ENCODE assay signal across 24 mouse cellular contexts in genomic region chr16:85966251-85966650, GRCm38 (mm10).
DNase-seq lines count a peak whose midpoint lies in the region; ATAC-seq and TF ChIP-seq lines count a peak whose summit lies in the region.
"Had no signal": no experiment of that assay in that cellular context is flagged by ENCODE, and none has a peak within 500 bp of the region (broad histone marks: within the 10 kb centered on the region; RNA-seq: fewer than 3 reads in every experiment).

No protein-coding gene starts in this region.

- TF ChIP-seq CTCF in Patski (IDR thresholded peaks at IDR 0.05) = no peak

- CTCF ChIA-PET in Patski (lab: Charles Lee) = interaction anchor here (0.8 to 1.6 kb wide), 3 partner anchors 9 to 160 kb away, joined by 3 to 4 read pairs (median 3); no protein-coding TSS in a partner anchor

- H3K4me2 ChIP-seq in embryonic facial prominence, embryonic 14.5 days (ENCODE audit: low read depth, low read length) = no peak overlapping the region
- H3K4me2 ChIP-seq: embryonic facial prominence, embryonic 12.5 days; forebrain, embryonic 13.5 days; heart, embryonic 13.5 days; hindbrain, embryonic 12.5 days; hindbrain, embryonic 15.5 days had no signal

- ATAC-seq in embryonic facial prominence, embryonic 14.5 days (ENCODE audit: low read depth) = 0 out of 2 replicates have a peak, but pooled peaks have one; percentile 24
- peak; percentile 91 for ATAC-seq in Patski
- ATAC-seq: forebrain, embryonic 13.5 days; forebrain, embryonic 16.5 days; intestine, postnatal 0 days had no signal

- WGBS in embryonic facial prominence, embryonic 14.5 days = 69% methylated on average over 4 of the region's 4 CpGs
- WGBS in embryonic facial prominence, embryonic 10.5 days = 69% methylated on average over 4 of the region's 4 CpGs

- H3K36me3 ChIP-seq in embryonic facial prominence, embryonic 14.5 days (ENCODE audit: control insufficient read depth, insufficient read depth, low read length) = no peaks in the 10 kb centered on the region
- H3K36me3 ChIP-seq in embryonic facial prominence, embryonic 10.5 days (replicated peaks) = no peaks in the 10 kb centered on the region
- H3K36me3 ChIP-seq: embryonic facial prominence, embryonic 12.5 days; forebrain, embryonic 10.5 days; heart, embryonic 10.5 days; heart, embryonic 13.5 days; hindbrain, embryonic 12.5 days; hindbrain, embryonic 15.5 days had no signal

- H3K9me3 ChIP-seq in embryonic facial prominence, embryonic 14.5 days (ENCODE audit: control insufficient read depth, low read length) = no peaks in the 10 kb centered on the region
- no peaks in the 10 kb centered on the region for H3K9me3 ChIP-seq in embryonic facial prominence, embryonic 10.5 days
- H3K9me3 ChIP-seq: embryonic facial prominence, embryonic 12.5 days; forebrain, embryonic 10.5 days; forebrain, embryonic 13.5 days; heart, embryonic 10.5 days; heart, embryonic 13.5 days; hindbrain, embryonic 12.5 days; hindbrain, embryonic 15.5 days had no signal

- in situ Hi-C loops in Patski (cut with MboI; ENCODE audit: low pct_unique_long_range_greater_than_20kb) = no loop called here

- POLR2A ChIA-PET in Patski (lab: Charles Lee) = interaction anchor here (0.6 kb wide), 1 partner anchor 181 kb away, joined by 3 read pairs; no protein-coding TSS in a partner anchor

- H3K4me1 ChIP-seq in embryonic facial prominence, embryonic 14.5 days (ENCODE audit: control insufficient read depth, insufficient read depth, low read length) = peaks cover 24% of the 10 kb centered on the region
- H3K4me1 ChIP-seq in embryonic facial prominence, embryonic 10.5 days = peaks cover 23% of the 10 kb centered on the region
- H3K4me1 ChIP-seq: hindbrain, embryonic 15.5 days had no signal

- H3K27me3 ChIP-seq in embryonic facial prominence, embryonic 14.5 days (replicated peaks; ENCODE audit: control insufficient read depth, insufficient read depth, low read length) = no peaks in the 10 kb centered on the region; the same call in 1 of the 2 replicates
- H3K27me3 ChIP-seq in embryonic facial prominence, embryonic 10.5 days (replicated peaks; ENCODE audit: low read depth, poor library complexity, severe bottlenecking) = no peaks in the 10 kb centered on the region
- H3K27me3 ChIP-seq in Patski = no peaks in the 10 kb centered on the region
- H3K27me3 ChIP-seq: embryonic facial prominence, embryonic 12.5 days; heart, embryonic 13.5 days; hindbrain, embryonic 12.5 days; hindbrain, embryonic 15.5 days had no signal

- H3K4me3 ChIP-seq in embryonic facial prominence, embryonic 14.5 days (ENCODE audit: low read depth, low read length) = no peak overlapping the region
- no peak overlapping the region for H3K4me3 ChIP-seq in embryonic facial prominence, embryonic 10.5 days
- H3K4me3 ChIP-seq: embryonic facial prominence, embryonic 12.5 days; forebrain, embryonic 10.5 days; forebrain, embryonic 13.5 days; heart, adult 2 months; heart, embryonic 10.5 days; heart, embryonic 13.5 days; hindbrain, embryonic 12.5 days; hindbrain, embryonic 15.5 days had no signal

- H3K27ac ChIP-seq in embryonic facial prominence, embryonic 14.5 days (replicated peaks; ENCODE audit: low read depth, low read length) = no peak overlapping the region
- H3K27ac ChIP-seq in embryonic facial prominence, embryonic 10.5 days (replicated peaks) = no peak overlapping the region
- H3K27ac ChIP-seq: embryonic facial prominence, embryonic 12.5 days; forebrain, embryonic 10.5 days; forebrain, embryonic 13.5 days; heart, adult 2 months; heart, embryonic 10.5 days; heart, embryonic 13.5 days; hindbrain, embryonic 12.5 days; hindbrain, embryonic 15.5 days had no signal

- H3K9ac ChIP-seq in embryonic facial prominence, embryonic 14.5 days (ENCODE audit: low read depth, low read length) = no peak overlapping the region
- H3K9ac ChIP-seq: embryonic facial prominence, embryonic 12.5 days; forebrain, embryonic 13.5 days; heart, embryonic 13.5 days; hindbrain, embryonic 12.5 days; hindbrain, embryonic 15.5 days had no signal

- peak; percentile 41 for DNase-seq in adrenal gland, adult 2 months
- no peak for DNase-seq in adrenal gland, postnatal 25 days
- DNase-seq in embryonic facial prominence, embryonic 14.5 days (ENCODE audit: low spot score) = no peak
- DNase-seq in embryonic facial prominence, embryonic 10.5 days (ENCODE audit: low spot score) = no peak
- no peak for DNase-seq in Patski (ENCODE audit: low read depth, low spot score)
- no peak for DNase-seq in kidney, adult 9 months
- DNase-seq in left cerebral cortex, adult 9 months (ENCODE audit: low spot score in 2 of 2) = no peak
- DNase-seq: cerebellum, adult 18-20 months; cerebellum, adult 9-10 months; cerebellum, postnatal 14 days; gastrocnemius, postnatal 10 days; gastrocnemius, postnatal 36 days; heart, adult 2 months; heart, postnatal 14 days; kidney, adult 2 months had no signal
